Mouse (Mus musculus) cerebellum, adult 2 months (tissue): Measurements from ENCODE around the gene Ankrd61. TPM values are rescaled to one million over a fixed set of nuclear protein-coding genes. Genes with fewer than 3 reads are reported as not detected.

Experiments
- DNase-seq, 2 experiments: peaks; one replicate each; pipeline ENCODE4 v3.0.0; 2021
- H3K27ac ChIP-seq: fragments of 200-500 bp; 2 replicates; pipeline ENCODE4 v1.5.1; 2012; ENCODE audit warnings: low read length, control low read depth, inconsistent platforms; ENCODE audit not compliant: insufficient read depth
- H3K27me3 ChIP-seq: fragments of 200-500 bp; 2 replicates; pipeline ENCODE4 v1.6.1; 2012; ENCODE audit warnings: inconsistent platforms, mild to moderate bottlenecking, low read length, moderate library complexity; ENCODE audit not compliant: control insufficient read depth, insufficient read depth
- H3K4me1 ChIP-seq: fragments of 200-500 bp; 2 replicates; pipeline ENCODE4 v1.6.1; 2011; ENCODE audit warnings: low read length; ENCODE audit not compliant: control insufficient read depth, insufficient read depth
- H3K4me3 ChIP-seq: fragments of 200-500 bp; replicated peaks from 2 replicates; pipeline ENCODE3; 2011; ENCODE audit warnings: mild to moderate bottlenecking, low read depth, low read length, control low read depth; ENCODE audit not compliant: insufficient read depth
- CTCF ChIP-seq: fragments of 200-500 bp; IDR thresholded peaks from 2 replicates; pipeline ENCODE4 v1.5.1; 2011; ENCODE audit warnings: low read depth, mild to moderate bottlenecking, control low read depth, low read length, moderate library complexity, borderline replicate concordance; ENCODE audit not compliant: insufficient read depth
- POLR2A ChIP-seq: fragments of 200-500 bp; IDR thresholded peaks from 2 replicates; pipeline ENCODE4 v1.6.1; 2011; ENCODE audit warnings: low read length, control low read depth, borderline replicate concordance; ENCODE audit not compliant: insufficient read depth
- WGBS: fragments of 180-500 bp; shearing (Covaris S2); methylation state at CpG from one replicate; pipeline ENCODE4 v1.1.7; 2018; 5-methylcytosine and 5-hydroxymethylcytosine counted together
- polyA plus RNA-seq: library from polyadenylated mRNA; depleted of rRNA; stranded (reverse); fragments of >200 nt; gene quantifications from 2 replicates; pipeline ENCODE4 v1.2.3, GENCODE M21; 2012

Ankrd61 gene
- polyA plus RNA-seq, 1 experiment = 0.44 TPM

DNA sequence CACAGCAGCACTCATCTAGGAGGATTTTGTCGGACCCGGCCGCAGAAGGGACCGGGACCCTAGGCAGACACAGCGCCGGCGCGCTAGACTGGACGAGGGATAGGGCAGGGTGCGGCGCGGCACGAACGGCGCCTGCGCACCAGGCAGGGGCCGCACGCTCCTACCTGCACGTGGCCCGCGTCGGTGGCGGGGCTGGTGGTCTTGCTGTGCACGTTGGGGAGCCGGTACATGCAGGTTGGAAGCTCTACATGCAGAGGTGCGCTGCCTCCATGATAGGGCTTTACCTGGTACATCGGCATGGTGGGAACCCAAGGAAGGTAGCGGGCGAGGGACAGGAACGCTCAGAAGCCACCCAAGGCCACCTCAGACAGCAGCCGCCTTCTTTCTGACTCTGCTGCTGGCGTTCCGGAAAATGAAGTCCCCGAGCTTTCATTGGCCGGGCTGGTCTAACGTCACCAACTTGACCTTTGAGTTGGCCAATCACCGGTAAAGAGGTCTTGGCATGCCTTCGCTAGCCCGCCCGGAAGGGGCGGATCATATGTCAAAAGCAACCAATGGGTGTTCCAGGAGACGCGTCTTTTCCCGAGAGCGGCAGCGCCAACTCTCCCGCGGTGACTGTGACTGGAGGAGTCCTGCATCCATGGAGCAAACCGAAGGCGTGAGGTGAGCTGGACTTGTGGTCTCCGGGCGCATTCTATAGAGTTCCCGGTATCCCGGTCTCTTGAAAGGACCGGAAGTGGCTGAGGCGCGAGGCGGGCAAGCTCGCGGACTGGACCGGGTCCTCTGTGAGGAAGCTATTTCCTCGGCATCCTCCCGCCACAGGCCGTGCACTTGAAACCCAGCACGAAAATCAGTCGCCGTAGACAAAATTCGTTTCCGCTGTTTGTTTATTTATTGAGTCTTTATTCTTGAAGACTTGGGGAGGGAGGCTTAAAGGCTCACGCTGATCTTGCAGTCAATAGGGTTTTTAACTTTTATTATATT is 12.2 kb upstream of the Ankrd61 start, which contains the start of the genes Aimp2 and Pms2:
Gene Aimp2 (minus strand): TSS at position 431 of the 984 bp plus-strand sequence.
Gene Pms2 (plus strand): TSS at position 548 of the 984 bp plus-strand sequence.
- peak within 1 kb of the TSS; percentile 31 for H3K27ac ChIP-seq
- TF ChIP-seq POLR2A = peak; percentile 63; the same call in 1 of the 2 replicates
- TF ChIP-seq CTCF = no peak
- H3K27me3 ChIP-seq = no peaks in the 10 kb centered on the region
- H3K4me1 ChIP-seq = no peaks in the 10 kb centered on the region; the same call in 1 of the 2 replicates
- DNase-seq = peak; percentile 97 to 99
- H3K4me3 ChIP-seq = peak within 1 kb of the TSS; percentile 79
- WGBS = under 1% methylated on average over 70 of the region's 70 CpGs

DNA sequence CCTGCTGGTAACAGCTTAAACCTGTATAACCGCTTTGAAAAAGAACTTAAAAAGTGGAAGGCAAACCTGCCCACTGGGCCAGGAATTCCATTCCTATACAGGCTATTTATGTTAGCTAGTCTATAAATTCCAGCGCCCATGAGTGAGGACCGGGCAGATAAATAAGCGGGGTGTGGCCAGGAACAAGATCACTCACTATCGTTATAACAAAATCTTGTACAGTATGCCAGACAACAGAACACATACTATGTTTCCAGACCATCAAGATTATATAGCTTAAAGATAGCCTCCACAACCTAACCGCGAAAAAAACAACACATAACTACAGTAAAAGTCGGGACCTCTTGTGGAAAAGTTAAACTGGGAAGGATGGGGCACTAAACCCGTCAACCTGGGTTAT is 11.4 kb upstream of the Ankrd61 start:
- Histone ChIP-seq H3K4me1 (no peaks in the 10 kb centered on the region; the same call in 1 of the 2 replicates), H3K4me3 (peak overlapping the region; percentile 76), H3K27me3 (no peaks in the 10 kb centered on the region), H3K27ac (no peak overlapping the region)
- DNase-seq = no peak
- 2% methylated on average over 9 of the region's 9 CpGs for WGBS
- TF ChIP-seq CTCF (no peak), POLR2A (no peak)

DNA sequence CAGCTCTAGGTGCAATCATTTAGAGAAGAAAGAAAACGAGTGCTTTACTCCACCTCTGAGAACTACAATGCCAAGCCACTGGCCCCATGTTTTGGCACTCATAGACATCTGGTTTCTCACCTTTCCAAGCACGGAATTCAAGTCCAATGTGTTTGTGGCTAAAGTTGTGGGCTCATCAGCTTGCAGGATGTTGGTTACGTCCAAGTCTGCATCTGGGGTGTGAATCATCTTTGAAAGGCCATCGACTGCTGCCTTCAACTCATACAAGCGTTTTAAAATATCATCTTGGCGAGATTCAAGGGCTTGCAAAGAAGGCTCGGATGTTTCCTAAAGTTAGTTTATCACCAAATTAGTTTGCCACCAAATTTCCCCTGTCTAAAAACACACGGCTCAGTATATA is 8.9 kb upstream of the Ankrd61 start:
- Histone ChIP-seq H3K4me3 (no peak overlapping the region), H3K4me1 (no peaks in the 10 kb centered on the region; the same call in 1 of the 2 replicates), H3K27ac (no peak overlapping the region), H3K27me3 (no peaks in the 10 kb centered on the region)
- TF ChIP-seq POLR2A (no peak), CTCF (no peak)
- no peak for DNase-seq
- 84% methylated on average over 8 of the region's 8 CpGs for WGBS

DNA sequence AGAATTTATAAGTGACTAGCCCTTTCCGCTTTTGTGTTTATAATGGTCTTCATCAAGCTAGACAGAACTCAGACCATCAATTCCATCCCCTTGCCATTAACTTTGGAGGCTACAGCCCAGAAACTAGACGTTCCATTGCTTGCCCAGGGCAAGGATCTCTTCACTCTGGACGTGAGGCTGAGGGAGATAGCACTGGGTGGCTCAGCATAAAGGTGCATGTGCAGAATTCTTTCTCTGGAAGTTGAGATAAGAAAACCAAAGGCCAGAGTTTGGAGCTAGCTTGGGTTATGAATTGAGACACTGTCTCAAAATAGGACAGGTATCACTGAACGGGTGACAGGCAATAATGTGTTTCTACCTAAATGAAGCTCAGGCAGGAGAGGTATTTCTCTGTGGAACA is 6.3 kb upstream of the Ankrd61 start:
- Histone ChIP-seq H3K27me3 (no peaks in the 10 kb centered on the region), H3K4me3 (no peak overlapping the region), H3K4me1 (no peaks in the 10 kb centered on the region; the same call in 1 of the 2 replicates), H3K27ac (no peak overlapping the region)
- WGBS = 90% methylated on average over 4 of the region's 4 CpGs
- TF ChIP-seq POLR2A (no peak), CTCF (no peak)
- DNase-seq = no peak

DNA sequence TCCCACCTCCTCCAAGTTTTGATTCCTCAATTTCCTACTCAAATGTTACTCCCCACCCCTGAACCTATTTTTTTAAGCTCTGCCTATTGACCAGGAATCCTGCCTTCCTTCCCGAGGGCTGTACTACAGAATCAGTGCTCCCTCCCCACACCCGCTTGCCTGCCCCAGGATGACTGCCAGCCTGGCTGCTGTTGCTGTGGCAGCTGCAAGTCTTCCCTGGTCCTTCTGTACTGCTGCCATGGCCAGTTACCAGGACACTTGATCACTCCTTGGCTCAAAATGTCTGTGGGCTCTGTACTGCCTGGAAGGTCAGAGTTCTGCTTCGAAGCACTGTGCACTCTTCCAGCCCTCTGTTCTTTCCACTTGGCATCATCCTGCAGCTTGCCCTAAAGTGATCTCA is 4.6 kb upstream of the Ankrd61 start:
- Histone ChIP-seq H3K4me1 (no peaks in the 10 kb centered on the region), H3K27me3 (no peaks in the 10 kb centered on the region), H3K4me3 (no peak overlapping the region), H3K27ac (no peak overlapping the region)
- TF ChIP-seq POLR2A (no peak), CTCF (no peak)
- 15% methylated on average over 3 of the region's 3 CpGs for WGBS
- peak in 1 of 2 experiments; percentile 21 for DNase-seq

DNA sequence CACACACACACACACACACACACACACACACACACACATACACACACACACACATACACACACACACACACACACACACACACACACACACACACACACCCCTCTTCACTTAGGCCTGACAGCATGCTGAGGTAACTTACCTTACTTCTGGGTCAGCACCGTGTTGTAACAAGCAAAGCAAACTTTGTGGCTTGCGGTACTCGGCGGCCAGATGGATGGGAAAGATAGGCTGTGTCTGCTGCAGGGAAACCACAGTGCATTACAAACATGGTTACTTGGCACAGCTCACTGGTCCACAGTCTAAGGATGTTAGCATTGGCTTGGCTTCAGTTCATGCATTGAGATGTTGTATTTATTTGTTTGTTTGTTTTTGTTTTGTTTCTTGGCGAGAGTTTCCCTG is 4.1 kb downstream of the Ankrd61 start:
- H3K27me3 ChIP-seq = no peaks in the 10 kb centered on the region
- 68% methylated on average over 5 of the region's 5 CpGs for WGBS
- TF ChIP-seq POLR2A (no peak), CTCF (no peak)
- no peaks in the 10 kb centered on the region for H3K4me1 ChIP-seq
- no peak overlapping the region for H3K27ac ChIP-seq
- no peak overlapping the region for H3K4me3 ChIP-seq
- no peak for DNase-seq

DNA sequence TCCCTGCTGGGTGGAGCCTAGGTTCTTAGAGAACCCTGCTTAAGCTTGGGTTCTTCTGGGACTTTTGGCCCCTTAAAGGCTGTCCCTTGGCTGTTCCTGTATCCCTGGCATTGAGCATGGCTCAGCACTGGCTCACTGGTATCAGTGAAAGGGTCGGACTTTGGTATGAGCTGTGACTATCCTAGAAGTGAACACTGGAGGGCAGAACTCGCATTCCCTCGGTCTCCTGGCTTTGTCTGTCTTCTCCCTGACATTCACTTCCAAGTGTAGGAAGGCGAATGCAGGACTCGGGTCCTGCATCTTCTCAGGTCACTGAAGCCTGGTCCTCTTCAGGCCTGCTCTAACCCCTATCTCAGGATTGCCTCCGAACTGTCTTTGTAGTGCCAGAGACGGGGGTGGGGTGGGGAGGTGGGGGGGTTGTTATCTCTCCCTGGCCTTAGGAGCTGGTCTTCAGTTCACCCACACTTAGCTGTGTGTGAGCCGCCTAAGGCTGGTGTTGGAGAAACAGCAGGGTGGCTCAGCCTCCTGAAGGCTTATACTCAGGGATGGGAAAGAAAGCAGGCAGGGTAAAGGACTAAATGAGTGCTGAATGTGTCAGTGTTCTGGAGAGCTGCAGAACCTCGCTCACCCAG is 5.1 kb downstream of the Ankrd61 start:
- Histone ChIP-seq H3K27ac (no peak overlapping the region), H3K4me3 (no peak overlapping the region), H3K4me1 (no peaks in the 10 kb centered on the region), H3K27me3 (no peaks in the 10 kb centered on the region)
- no peak for DNase-seq
- WGBS = 70% methylated on average over 9 of the region's 9 CpGs
- no peak for TF ChIP-seq CTCF
- no peak for TF ChIP-seq POLR2A
